Mouse (Mus musculus): ENCODE measurements around the gene Cox14.

- TF ChIP-seq CTCF (IDR thresholded peaks at IDR 0.05; ENCODE audit: extremely low read depth, insufficient read length, insufficient replicate concordance, low read depth, low read length): no peak
- TF ChIP-seq POLR2A (IDR thresholded peaks at IDR 0.05; ENCODE audit: low read depth, low read length): no peak
Measured at GRCm38 (mm10) chr15:99704881-99705280, 20.5 kb upstream of the Cox14 start.

Measured in small intestine, adult 2 months (tissue).